Mouse (Mus musculus): Measurements from ENCODE around the gene D430041D05Rik.

Gene D430041D05Rik

DNA sequence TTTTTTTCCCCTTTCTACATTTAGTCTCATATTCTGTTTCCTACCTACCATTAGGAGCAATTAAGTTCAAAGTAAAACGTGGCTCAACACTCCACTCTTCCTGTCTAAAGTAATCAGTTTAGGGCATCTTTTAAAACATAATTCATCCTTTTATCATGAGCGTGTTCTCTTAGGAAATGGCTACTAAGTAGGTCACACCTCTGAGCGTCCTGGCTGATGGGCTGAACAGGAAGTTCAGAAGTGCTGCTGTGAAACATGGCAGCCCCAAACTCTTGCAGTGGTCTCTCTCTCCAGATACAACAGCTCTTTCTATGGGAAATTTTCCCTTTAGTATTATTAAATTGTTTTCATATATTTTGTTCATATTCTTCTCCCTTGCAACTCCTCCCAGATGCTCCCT lies 223.7 kb downstream of the D430041D05Rik start:
- no peak for DNase-seq

DNA sequence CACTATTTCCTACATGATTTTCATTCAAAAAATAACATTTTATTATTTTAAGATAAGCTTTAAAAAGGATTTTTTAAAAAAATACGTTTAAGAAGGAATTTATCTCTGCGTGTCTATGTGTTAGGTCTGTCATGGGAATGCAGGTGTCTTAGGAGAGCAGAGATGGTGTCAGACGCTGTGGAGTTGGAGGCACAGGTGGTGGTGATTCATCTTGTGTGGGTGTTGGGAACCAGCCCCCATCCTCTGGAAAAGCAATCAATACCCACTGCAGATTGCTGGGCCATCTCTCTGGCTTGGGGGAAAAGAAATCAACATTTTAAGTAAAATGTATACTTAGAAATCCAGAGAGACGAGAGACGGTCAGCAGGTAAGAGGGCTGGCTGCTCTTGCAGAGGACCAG lies 225.2 kb downstream of the D430041D05Rik start:
- DNase-seq, result no peak

DNA sequence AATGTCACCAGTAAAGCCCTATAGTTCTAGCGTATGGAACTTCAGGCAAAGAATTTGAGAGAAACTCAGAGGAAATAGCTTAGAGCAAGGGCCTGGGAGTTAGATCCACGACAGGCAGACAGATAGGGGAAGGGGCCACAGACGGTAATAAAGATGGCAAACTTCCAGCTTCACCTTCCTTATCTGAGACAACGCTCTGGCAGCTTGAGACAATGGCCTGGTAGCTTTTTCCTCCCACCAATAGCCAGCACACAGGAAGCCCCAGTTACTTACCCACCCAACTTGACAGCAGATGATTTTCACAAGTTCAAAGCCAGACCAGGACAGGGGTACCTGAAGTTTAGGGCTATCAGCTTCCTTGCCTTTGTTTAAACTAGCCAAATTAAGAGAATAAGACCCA lies 226.5 kb downstream of the D430041D05Rik start:
- DNase-seq, result no peak

GRCm38 (mm10) chr2:104183246-104183845 lies 227.5 kb downstream of the D430041D05Rik start:
- no peak for DNase-seq

- no peak for DNase-seq
Observed at GRCm38 (mm10) chr2:104179636-104180035, 231.2 kb downstream of the D430041D05Rik start.

DNA sequence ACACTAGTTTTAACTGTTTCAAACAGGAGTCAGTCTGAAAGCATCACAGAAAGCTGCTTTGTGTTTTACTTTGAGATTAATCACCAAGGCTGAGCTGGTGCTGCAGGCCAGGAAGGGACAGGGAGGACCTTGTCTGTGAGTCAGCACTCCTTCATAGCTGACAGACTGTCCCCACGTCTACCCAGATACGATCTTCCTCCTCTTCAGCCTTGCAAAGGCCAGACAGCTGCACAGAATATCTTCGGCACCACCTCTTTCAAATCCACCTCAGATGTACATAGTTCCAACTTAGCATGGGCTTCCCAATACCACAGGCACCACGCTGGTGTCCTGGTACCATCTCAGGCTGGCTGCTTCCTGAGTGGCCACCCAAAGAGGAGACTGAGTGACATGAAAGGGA lies 232.6 kb downstream of the D430041D05Rik start:
- no peak for DNase-seq

DNA sequence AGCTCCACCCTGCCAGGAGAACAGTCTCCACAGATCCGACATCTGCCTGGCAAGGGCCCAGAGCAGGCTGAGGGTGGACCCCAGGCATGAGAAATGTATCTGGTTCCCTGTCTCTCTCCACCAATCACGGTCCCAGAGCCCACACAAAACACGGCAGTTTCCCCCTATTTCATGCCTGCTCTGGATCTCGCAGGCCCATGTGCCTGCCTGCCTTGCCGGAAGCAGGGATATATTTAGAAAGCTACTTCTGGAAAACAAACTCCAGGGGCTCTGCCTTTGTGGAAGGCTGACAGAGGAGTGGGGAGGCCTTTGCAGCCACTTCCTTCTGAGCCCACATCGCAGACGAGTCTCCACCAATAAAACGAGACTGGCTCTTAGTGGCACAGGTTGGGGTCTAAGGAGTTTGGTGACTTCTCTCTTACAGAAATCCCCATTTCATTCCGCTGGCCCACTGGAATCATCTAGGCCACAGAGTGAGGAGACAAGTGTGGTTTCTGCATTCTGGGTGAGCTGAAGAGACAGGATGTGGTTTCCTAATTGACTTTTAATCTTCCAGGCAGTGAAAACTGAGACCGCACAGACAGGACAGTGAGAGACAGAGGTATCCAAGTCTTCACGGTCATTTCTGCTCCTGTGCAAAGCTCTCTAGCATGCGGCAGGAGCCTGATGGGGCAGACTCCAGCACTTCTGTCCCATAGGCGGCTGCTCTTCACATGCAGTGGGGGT lies 233.7 kb downstream of the D430041D05Rik start:
- peak; percentile 11 for DNase-seq

DNA sequence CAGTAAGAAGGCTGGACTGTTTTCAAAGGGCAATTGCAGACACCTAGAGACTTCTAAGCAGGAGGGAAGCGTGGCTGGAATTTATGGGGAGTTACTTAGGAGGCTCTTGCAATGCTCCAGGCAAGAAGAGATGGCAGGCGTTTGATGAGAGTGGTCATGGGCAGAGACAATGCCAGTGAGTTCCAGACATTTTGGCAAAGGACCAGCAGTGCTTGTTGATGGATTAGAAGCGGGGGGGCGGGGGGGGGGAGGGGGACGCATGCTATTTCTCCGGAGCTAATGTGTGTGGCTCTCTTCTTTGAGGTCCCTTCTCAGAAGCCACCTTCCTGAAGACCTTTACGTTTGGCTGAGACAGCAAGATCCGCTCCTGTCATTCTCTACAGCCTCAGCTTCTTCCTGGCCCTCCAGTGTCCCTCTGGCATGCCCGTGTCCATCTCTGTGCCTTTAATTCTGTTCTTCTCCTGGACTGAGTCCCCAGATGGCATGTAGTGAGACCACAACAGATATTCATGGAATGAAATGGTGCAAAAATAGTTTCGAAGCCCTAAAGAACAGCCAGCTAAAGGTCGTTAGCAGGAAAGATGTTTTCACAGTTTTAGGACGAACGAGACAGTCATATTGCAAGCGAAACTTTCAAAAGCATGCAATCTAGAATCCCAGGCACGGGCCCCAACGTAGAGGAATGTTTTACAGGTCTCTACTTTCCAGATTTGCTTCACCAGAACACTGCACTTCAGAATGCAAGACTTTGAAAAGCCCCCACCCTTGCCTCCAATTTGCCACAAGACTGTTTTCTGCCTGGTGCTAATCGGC lies 234.4 kb downstream of the D430041D05Rik start:
- DNase-seq, result no peak

- DNase-seq, result no peak
Observed at GRCm38 (mm10) chr2:104175476-104176165, 235.2 kb downstream of the D430041D05Rik start.

GRCm38 (mm10) chr2:104173431-104173830 lies 237.4 kb downstream of the D430041D05Rik start:
- DNase-seq, result no peak

DNA sequence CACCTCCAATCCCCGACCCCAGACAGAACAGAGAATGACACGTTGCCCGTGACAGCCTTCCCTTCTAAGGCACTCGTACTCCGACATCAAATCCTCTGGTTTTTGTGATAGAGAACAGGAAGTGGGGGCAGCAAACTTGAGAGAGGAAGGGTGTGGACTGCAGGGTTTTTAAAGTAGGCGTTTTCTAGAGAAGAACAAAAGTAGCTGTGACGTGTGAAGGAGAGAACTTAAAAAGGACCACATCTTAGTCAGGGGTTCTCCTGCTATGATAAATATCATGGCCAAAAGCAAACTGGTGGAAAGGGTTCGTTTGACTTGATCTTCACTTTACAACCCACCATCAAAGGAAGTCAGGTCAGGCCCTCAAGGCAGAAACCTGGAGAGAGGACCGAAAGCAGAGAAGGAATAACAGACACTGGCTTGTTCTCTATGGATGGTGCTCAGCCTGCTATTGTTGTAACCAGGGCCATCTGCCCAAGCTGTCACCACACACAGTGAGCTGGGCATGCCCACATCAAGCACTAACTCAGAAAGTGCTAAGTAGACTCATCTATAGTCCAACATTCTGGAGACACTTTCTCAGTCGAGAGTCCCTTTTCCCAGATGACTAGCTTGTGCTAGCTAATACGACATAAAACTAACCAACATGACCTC lies 238.0 kb downstream of the D430041D05Rik start:
- no peak for DNase-seq

DNA sequence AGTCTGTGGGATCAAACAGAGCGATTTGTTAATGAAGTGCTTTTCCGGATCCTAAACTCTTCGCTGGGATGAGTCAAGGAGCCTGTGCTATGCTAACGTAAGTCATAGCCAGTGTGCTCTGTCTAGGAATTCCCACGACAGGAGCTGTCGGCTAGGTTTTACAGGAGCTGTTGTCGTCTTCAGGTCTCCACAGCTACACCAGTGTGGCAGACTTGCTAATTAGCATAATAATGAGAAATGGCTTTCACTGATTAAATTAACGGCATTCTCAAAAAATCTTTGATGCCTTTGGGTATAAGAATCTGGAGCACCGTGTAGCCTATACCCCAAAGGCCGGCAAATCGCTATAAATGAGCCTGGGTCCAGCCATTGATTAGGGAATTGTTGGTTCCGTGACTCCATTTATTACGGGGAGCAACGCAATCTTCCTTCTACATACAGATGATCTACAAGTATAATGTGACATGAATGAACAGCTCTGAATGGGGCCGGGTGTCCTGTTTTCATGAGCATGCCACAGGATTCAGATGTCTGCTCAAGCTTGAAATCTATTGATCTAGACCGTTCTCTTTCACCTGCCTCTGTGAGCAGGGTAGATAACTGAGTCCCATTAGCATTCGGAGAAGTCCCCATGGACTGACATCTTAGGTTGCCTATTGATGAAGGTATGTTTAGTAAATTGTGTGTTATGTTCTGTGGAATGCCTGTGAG lies 242.5 kb downstream of the D430041D05Rik start:
- no peak for DNase-seq

- no peak for DNase-seq
Observed at GRCm38 (mm10) chr2:104167765-104168164, 243.0 kb downstream of the D430041D05Rik start.

DNA sequence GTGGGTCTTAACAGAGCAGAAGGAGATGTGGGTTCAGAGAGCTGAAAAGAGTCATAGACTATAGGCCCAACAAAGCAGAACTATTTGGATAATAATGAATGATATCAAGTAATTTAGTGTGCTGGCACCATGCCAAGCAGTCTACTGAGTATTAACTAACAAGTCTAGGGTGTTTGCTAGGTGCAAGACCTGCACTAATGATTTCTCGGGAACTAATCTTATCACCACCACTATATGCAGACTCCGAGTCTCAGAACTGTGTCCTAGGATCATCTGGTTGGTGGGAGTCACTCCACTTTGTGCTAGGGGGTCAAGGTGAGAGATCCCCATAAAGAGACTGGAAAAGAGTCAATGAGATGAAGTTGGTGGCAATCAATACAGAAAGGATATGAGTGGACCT lies 245.2 kb downstream of the D430041D05Rik start:
- no peak for DNase-seq

DNA sequence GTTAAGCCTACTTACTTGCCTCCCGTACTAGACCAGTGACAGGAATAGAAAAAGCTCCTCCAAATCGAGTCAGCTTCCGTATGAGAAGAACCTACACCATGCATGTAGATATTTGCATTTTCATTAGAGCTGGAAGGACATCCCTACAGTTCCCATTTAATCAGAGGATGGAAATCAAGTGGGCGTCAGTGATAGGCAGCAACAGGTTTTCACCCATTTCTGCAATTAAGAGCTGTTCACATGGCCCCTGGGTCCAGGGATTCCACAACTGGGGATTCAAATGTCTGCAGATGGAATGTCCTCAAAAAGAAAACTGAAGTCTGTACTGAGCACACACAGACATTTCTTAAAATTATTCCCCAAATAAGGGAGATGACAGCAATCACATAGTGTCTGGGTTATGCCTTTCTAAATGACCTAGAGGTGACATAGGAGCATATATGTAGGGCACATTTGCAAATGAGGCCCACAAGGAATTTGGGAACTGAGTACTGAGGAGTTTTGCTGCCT lies 246.8 kb downstream of the D430041D05Rik start:
- DNase-seq, result no peak

DNA sequence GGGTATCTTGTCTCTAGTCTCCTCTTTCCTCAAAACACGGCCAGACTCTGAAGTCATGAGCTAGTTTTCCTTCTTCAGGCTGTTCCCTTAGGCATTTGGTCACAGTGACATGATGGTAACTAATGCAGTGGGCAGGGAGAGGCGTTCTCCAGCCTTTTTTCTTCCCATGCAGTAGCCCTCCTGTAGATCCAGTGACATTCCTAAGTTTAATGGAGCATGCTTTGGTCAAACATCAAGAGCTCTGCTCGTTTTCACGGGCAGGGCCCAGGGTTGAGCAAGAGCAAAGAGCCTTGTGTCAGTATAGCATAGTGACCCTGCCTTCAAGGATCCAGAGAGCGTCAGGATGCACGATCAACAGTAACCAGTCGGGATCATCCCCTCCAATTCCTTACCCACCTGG lies 247.4 kb downstream of the D430041D05Rik start:
- DNase-seq, result no peak

- no peak for DNase-seq
Observed at GRCm38 (mm10) chr2:104157831-104158230, 253.0 kb downstream of the D430041D05Rik start.

DNA sequence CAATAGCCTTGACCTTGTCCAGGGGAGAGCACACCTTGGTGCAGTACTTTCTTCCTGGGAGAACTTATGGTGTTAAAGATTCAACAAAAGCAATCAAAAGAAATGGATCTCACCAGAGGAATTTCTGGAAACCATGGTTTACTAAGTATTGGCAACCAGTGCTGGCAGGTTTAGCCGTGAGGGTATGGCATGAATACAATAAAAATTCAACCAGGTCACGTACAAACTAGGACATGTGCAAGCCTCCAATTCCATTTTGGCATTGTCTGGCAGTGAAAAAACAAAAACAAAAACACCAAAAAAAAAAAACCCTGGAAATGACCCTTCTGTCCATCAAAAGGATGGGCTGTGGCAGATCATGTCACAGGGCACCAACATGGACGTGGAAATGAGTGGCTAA lies 256.9 kb downstream of the D430041D05Rik start:
- no peak for DNase-seq

DNA sequence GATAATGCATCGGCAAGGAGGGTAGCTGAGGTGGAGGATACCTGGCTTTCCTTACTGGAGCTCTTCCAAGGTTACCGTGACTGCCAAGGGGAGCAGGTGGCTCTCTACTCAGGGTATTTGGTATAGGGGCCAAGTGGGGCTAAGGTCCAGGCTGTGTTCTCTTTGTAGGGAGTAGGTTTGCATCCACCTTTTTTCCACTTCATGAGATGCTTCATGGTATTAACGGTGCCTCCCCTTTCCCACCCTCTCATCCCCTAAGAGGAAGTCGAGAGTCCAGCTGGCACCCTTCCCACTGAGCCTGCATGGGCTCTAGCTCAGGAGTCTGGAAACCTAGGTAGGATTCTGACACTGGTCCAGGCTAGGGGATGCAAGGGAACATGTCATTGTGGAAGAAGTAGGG lies 257.5 kb downstream of the D430041D05Rik start:
- DNase-seq, result no peak

GRCm38 (mm10) chr2:104150608-104151397 lies 260.0 kb downstream of the D430041D05Rik start:
- no peak for DNase-seq
